Comparison of ENCODE assay signal across 17 mouse cellular contexts in genomic region chr7:79831145-79831544, GRCm38 (mm10). TPM values are rescaled to one million over a fixed set of nuclear protein-coding genes. Genes with fewer than 3 reads are reported as not detected.
DNase-seq lines count a peak whose midpoint lies in the region; ATAC-seq and TF ChIP-seq lines count a peak whose summit lies in the region.
"Had no signal": no experiment of that assay in that cellular context is flagged by ENCODE, and none has a peak within 500 bp of the region (broad histone marks: within the 10 kb centered on the region; RNA-seq: fewer than 3 reads in every experiment).

No protein-coding gene starts in this region.

- no peak overlapping the region for H3K4me3 ChIP-seq in heart, embryonic 15.5 days
- no peak overlapping the region for H3K4me3 ChIP-seq in embryonic facial prominence, embryonic 14.5 days (ENCODE audit: low read depth, low read length)
- H3K4me3 ChIP-seq: forebrain, embryonic 15.5 days had no signal

- DNase-seq in heart, postnatal 10 days, result no peak
- DNase-seq in brain, embryonic 14.5 days (ENCODE audit: low read depth), result peak; percentile 11
- peak; percentile 30 for DNase-seq in embryonic facial prominence, embryonic 14.5 days (ENCODE audit: low spot score)
- peak; percentile 57 for DNase-seq in lung, postnatal 10 days
- no peak for DNase-seq in ovary, adult 18-20 months (ENCODE audit: low spot score)
- no peak for DNase-seq in layer of hippocampus, adult 8-10 months (ENCODE audit: low spot score in 2 of 2)
- no peak for DNase-seq in thymus, postnatal 4 days
- DNase-seq: adrenal gland, postnatal 25 days; gastrocnemius, postnatal 14 days; kidney, adult 11 months; thymus, postnatal 25 days had no signal

- peak overlapping the region; percentile 21 for H3K27ac ChIP-seq in heart, embryonic 15.5 days
- peak overlapping the region; percentile 72; the same call in 1 of the 2 replicates for H3K27ac ChIP-seq in embryonic facial prominence, embryonic 14.5 days (replicated peaks; ENCODE audit: low read depth, low read length)
- H3K27ac ChIP-seq: forebrain, embryonic 15.5 days; hindbrain, embryonic 14.5 days; liver, embryonic 14.5 days had no signal

- H3K4me2 ChIP-seq in heart, embryonic 15.5 days, result no peak overlapping the region
- H3K4me2 ChIP-seq in embryonic facial prominence, embryonic 14.5 days (ENCODE audit: low read depth, low read length), result no peak overlapping the region
- H3K4me2 ChIP-seq: forebrain, embryonic 15.5 days; hindbrain, embryonic 14.5 days; midbrain, embryonic 11.5 days had no signal

- H3K9ac ChIP-seq in heart, embryonic 15.5 days, result no peak overlapping the region
- H3K9ac ChIP-seq in embryonic facial prominence, embryonic 14.5 days (ENCODE audit: low read depth, low read length), result no peak overlapping the region
- H3K9ac ChIP-seq: forebrain, embryonic 15.5 days; hindbrain, embryonic 14.5 days; liver, embryonic 14.5 days had no signal

- no peaks in the 10 kb centered on the region for H3K27me3 ChIP-seq in heart, embryonic 15.5 days
- H3K27me3 ChIP-seq in embryonic facial prominence, embryonic 14.5 days (replicated peaks; ENCODE audit: control insufficient read depth, insufficient read depth, low read length), result no peaks in the 10 kb centered on the region
- H3K27me3 ChIP-seq: forebrain, embryonic 15.5 days had no signal

- WGBS in heart, embryonic 15.5 days, result 61% methylated on average over 6 of the region's 6 CpGs
- WGBS in embryonic facial prominence, embryonic 14.5 days, result 70% methylated on average over 6 of the region's 6 CpGs

- TF ChIP-seq POLR2A in brain, embryonic 14.5 days (IDR thresholded peaks at IDR 0.05; ENCODE audit: borderline replicate concordance, extremely low read depth, insufficient read depth, insufficient read length, poor library complexity, severe bottlenecking), result no peak

- no peak for TF ChIP-seq CTCF in brain, embryonic 14.5 days (IDR thresholded peaks at IDR 0.05; ENCODE audit: borderline replicate concordance, extremely low read depth, insufficient read depth, insufficient read length)

- H3K9me3 ChIP-seq in heart, embryonic 15.5 days (replicated peaks), result no peaks in the 10 kb centered on the region
- no peaks in the 10 kb centered on the region for H3K9me3 ChIP-seq in embryonic facial prominence, embryonic 14.5 days (ENCODE audit: control insufficient read depth, low read length)
- H3K9me3 ChIP-seq: forebrain, embryonic 15.5 days had no signal

- intact Hi-C loops in heart, postnatal 10 days (cut with DNase I), result no loop called here

- 0 out of 2 replicates have a peak, but pooled peaks have one; percentile 52 for ATAC-seq in heart, embryonic 15.5 days (replicated peaks; ENCODE audit: insufficient number of reproducible peaks, insufficient read depth, low FRiP score, low read depth)
- 0 out of 2 replicates have a peak, but pooled peaks have one; percentile 18 for ATAC-seq in embryonic facial prominence, embryonic 14.5 days (ENCODE audit: low read depth)
- ATAC-seq: CD4-positive, CD25-positive, alpha-beta regulatory T cell, adult 4 months; forebrain, embryonic 15.5 days had no signal

- H3K4me1 ChIP-seq in heart, embryonic 15.5 days (replicated peaks), result no peaks in the 10 kb centered on the region
- no peaks in the 10 kb centered on the region; the same call in 1 of the 2 replicates for H3K4me1 ChIP-seq in embryonic facial prominence, embryonic 14.5 days (ENCODE audit: control insufficient read depth, insufficient read depth, low read length)
- H3K4me1 ChIP-seq: forebrain, embryonic 15.5 days had no signal

- H3K36me3 ChIP-seq in heart, embryonic 15.5 days, result no peaks in the 10 kb centered on the region
- 0 out of 2 replicates have a peak, but pooled peaks cover 22% of the 10 kb centered on the region for H3K36me3 ChIP-seq in embryonic facial prominence, embryonic 14.5 days (ENCODE audit: control insufficient read depth, insufficient read depth, low read length)
- H3K36me3 ChIP-seq: forebrain, embryonic 15.5 days had no signal

RNA-seq across cellular contexts. Expression of gene Mesp2, which starts 20.6 kb away (rescaled TPM):
- polyA plus RNA-seq in heart, embryonic 15.5 days (2015; fragmentation: Nextera tagmentation; extraction: Ambion mirVana), result 0.20 and 0.23 TPM in 2 replicates
- total RNA-seq in heart, postnatal 10 days (2021), result under 1 TPM; 0.12 to 0.40 TPM
- 1.2 and 1.9 TPM in 2 replicates for polyA plus RNA-seq in brain, embryonic 14.5 days (2012; rRNA removed)
- 0.72 and 0.98 TPM in 2 replicates for polyA plus RNA-seq in embryonic facial prominence, embryonic 14.5 days (2014; fragmentation: Nextera tagmentation; extraction: Ambion mirVana)
- 1 to 10 TPM in 3 of 4 experiments, under 1 TPM in 1; 0.87 to 2.0 (median 1.6) TPM for total RNA-seq in layer of hippocampus, adult 8-10 months (2022)
- total RNA-seq: gastrocnemius, postnatal 14 days had no signal

RNA-seq across cellular contexts. Expression of gene Anpep, which starts 29.7 kb away (rescaled TPM):
- polyA plus RNA-seq in heart, embryonic 15.5 days (2015; fragmentation: Nextera tagmentation; extraction: Ambion mirVana), result 8.6 and 11.8 TPM in 2 replicates
- total RNA-seq in heart, postnatal 10 days (2021), result 10 to 100 TPM; 26.6 to 29.3 TPM
- 4.9 and 7.8 TPM in 2 replicates for polyA plus RNA-seq in brain, embryonic 14.5 days (2012; rRNA removed)
- 20.8 and 30.5 TPM in 2 replicates for polyA plus RNA-seq in embryonic facial prominence, embryonic 14.5 days (2014; fragmentation: Nextera tagmentation; extraction: Ambion mirVana)
- 1 to 10 TPM; 4.3 to 5.5 (median 4.5) TPM for total RNA-seq in layer of hippocampus, adult 8-10 months (2022)

RNA-seq across cellular contexts. Expression of gene Mesp1, which starts 37.6 kb away (rescaled TPM):
- polyA plus RNA-seq in heart, embryonic 15.5 days (2015; fragmentation: Nextera tagmentation; extraction: Ambion mirVana), result 0.14 TPM in 1 of 2 replicates, not detected in the other
- not detected for total RNA-seq in heart, postnatal 10 days (2021)
- polyA plus RNA-seq in brain, embryonic 14.5 days (2012; rRNA removed), result not detected in 2 replicates
- polyA plus RNA-seq in embryonic facial prominence, embryonic 14.5 days (2014; fragmentation: Nextera tagmentation; extraction: Ambion mirVana), result 0.21 and 0.35 TPM in 2 replicates
- total RNA-seq in layer of hippocampus, adult 8-10 months (2022), result not detected
- total RNA-seq: adrenal gland, postnatal 25 days; gastrocnemius, postnatal 14 days had no signal
- polyA plus RNA-seq: CD4-positive, CD25-positive, alpha-beta regulatory T cell, adult 4 months; forebrain, embryonic 15.5 days; hindbrain, embryonic 14.5 days; midbrain, embryonic 11.5 days had no signal

Comparison
In these comparisons a context has a peak if more than half of its experiments do, and no peak if none do; other contexts are left out.
1. DNase-seq: peak in brain, embryonic 14.5 days (single experiment), embryonic facial prominence, embryonic 14.5 days (single experiment) and lung, postnatal 10 days (single experiment); none in heart, postnatal 10 days (0 of 2), ovary, adult 18-20 months (single experiment), layer of hippocampus, adult 8-10 months (0 of 2) and thymus, postnatal 4 days (single experiment).